Mouse (Mus musculus): ENCODE results near the gene Rplp0. TPM values are rescaled to one million over a fixed set of nuclear protein-coding genes. Genes with fewer than 3 reads are reported as not detected.
"Not testable (repeated sequence)": the region's sequence is repeated elsewhere in the genome, so short reads cannot be mapped to it uniquely, and the experiment has no call there.

The Rplp0 gene
- total RNA-seq, 2 experiments from 2014 or later: 533 to 598 TPM

DNA sequence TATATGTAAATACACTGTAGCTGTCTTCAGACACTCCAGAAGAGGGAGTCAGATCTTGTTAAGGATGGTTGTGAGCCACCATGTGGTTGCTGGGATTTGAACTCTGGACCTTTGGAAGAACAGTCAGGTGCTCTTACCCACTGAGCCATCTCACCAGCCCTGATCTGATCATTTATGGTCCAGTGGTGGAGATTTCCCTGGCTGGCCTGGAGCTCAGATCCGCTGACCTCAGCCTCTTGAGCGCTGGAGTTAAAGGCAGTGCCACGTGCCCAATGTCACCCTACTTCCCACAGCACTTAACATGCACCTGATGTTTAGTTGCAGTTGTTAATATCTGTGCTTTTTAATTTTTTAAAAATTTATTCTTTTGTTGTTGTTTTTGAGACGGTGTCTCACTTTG, 18.4 kb downstream of the Rplp0 start:
- intact Hi-C loops (cut with DNase I); DNase-seq: not testable (repeated sequence)

DNA sequence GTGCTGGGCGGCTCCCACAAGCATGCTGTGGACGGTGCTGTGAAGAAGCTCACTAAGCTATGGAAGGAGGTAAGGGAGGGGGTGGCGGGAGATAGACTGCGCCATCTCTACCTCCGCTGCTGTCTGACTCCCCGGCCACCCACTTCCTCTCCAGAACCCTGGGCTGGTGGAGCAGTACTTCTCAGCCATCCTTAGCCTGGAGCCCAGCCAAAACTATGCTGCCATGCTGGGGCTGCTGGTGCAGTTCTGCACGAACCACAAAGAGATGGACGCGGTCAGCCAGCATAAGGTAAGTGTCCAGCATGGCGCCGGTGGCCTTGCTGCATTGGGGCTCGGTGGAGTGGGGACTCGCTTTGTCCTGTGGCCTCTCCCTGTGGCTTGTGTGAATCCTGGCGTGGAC, 19.7 kb downstream of the Rplp0 start:
- no peak for DNase-seq
- intact Hi-C loops (cut with DNase I): no loop called here

DNA sequence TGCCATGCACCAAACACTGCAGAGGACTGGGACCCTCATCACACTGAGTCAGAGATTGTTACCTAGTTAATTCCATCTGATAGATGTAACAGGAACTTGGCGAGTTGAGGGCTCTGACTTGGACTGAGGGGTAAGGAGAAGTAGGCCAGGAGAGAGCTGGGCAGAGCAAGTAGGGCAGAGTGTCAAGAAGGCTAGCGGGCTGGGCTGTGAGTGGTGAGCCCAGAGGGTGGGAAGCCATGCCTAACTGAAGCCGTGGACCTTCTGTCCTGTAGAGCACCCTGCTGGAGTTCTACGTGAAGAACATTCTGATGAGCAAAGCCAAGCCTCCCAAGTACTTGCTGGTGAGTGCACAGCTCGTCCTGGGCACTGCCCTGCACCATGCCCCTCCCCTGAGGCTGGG, 20.1 kb downstream of the Rplp0 start:
- intact Hi-C loops (cut with DNase I): no loop called here
- no peak for DNase-seq

DNA sequence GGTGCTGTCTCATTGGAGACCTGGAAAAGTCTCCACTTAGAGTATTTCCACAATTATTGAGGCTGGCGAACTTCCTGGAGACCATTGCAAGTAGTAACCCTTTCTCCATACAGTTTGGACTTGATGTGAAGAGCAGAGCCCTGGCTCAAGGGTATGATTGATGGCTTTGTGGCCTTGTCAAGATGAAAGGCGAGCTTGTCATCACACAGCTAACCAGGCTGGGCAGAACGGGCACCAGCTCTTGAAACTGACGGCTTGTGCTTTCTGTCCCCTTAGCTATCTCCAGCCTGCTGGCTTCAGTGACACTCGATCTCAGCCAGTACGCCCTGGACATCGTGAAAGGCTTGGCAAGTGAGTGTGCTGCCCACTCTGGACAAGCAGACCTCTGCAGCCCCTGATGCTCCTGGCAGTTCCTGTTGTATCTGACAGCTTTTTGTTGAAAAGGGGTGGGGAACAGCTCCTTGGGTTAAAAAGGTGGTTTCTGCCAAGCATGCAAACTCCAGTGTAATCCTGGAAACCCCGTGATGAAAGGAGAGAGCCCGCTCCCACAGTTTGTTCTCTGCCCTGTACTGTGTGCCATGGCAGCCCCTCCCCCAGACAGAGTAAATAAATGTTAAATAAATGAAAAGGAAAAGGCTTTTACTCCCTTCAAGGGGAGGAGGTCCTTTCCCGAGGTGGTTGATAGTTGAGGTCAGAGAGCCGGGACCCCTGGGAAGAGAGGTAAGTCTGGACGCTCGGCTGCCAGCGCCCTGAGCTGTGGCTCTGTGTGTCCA, 21.1 kb downstream of the Rplp0 start:
- intact Hi-C loops (cut with DNase I): no loop called here

DNA sequence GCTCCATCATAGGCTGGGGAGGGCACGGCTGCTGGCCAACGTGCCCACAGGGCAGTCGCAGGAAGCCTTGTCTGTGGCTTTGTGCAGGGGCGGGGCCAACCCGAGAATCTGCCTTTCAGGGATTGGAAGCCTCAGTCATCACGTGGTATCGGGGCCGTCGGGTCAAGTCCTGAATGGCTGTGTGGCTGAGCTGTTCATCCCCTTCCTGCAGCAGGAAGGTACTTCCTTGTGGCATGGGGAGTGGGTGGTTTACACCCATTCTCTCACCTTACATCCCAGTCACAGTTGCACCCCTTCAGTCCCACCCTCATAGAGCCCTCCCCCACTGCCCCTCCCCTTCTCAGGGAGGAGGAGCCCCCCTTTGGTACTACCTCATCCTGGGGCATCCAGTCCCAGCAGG, 22.4 kb downstream of the Rplp0 start:
- intact Hi-C loops (cut with DNase I): no loop called here
- DNase-seq: no peak

More for the DNA sequence above, 21.1 kb downstream of the Rplp0 start:
- DNase-seq: no peak

DNA sequence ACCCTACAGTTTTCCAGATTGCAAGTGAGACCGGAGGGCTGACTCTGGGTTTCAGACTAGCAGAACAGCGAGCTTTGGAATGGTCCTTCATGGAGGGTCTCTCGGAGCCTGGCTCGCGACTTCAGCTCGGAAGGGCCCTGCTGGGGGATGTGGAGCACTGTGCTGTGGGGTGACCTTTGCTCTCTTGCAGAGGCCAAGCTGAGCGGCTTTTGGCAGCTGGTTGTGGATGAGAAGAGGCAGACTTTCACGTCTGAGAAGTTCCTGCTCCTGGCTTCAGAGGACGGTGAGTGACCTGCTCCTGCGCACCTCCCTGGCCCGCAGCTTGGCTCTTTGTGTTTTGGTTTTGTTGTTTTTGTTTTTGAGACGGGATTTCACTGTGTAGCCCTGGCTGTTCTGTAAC, 26.3 kb downstream of the Rplp0 start:
- intact Hi-C loops (cut with DNase I): no loop called here
- no peak for DNase-seq

DNA sequence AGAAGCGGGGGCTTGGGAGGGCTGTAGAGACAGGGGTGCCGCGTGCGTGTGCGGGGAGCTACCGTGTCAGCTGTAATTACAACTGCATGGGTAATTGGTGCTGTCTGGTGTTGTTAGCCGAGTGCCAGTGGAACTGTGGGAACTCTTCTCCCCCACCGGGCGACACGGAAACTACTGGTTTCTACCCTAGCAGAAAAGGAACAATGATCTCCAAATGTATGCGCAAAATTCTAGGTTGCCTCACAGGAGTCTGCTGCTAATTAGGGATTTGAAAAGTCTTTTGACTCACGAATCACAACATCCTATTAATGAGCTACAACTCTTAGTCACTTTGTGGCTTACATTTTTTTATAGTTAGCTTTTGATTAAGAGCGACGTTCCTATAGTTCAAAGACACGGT, 26.9 kb downstream of the Rplp0 start:
- intact Hi-C loops (cut with DNase I): no loop called here
- no peak for DNase-seq

DNA sequence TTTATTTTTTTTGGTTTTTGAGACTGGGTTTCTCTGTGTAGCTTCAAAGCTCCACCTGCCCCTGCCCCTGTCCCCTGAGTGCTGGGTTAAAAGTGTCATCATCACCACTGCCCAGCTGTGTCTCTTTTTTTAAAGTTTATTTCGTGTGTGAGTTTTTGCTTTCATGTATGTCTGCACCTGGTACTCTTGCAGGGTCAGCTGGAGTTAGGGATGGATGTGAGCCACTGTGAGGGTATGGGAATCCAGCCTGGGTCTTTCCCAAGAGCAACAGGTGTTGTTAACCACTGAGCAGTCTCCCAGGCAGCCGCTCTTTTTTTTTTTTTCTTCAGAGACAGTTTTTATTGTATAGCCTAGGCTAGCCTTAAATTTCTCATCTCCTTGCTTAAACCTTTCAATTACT, 27.5 kb downstream of the Rplp0 start:
- DNase-seq: no peak

DNA sequence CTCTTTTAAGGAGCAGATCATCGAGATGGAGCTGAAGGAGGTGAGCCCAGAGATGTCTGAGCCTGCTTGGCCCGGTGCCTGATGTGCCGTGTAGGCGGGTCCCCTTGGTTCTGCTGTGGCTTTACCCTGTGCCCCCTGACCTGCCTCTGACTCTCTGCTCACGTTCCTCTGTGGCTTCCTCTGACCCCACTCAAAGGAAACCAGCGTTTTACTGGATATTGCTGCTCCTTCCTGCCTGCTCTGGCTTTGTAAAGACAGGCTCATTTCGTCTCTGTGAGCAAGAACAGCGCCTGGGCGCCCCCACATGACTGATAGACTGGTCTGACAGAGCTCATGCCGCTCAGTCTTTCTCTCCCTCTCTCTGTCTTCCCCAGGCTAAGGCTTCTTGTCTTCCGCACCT, 31.8 kb downstream of the Rplp0 start:
- intact Hi-C loops (cut with DNase I): no loop called here

More for the DNA sequence above, 27.5 kb downstream of the Rplp0 start:
- intact Hi-C loops (cut with DNase I): no loop called here

DNA sequence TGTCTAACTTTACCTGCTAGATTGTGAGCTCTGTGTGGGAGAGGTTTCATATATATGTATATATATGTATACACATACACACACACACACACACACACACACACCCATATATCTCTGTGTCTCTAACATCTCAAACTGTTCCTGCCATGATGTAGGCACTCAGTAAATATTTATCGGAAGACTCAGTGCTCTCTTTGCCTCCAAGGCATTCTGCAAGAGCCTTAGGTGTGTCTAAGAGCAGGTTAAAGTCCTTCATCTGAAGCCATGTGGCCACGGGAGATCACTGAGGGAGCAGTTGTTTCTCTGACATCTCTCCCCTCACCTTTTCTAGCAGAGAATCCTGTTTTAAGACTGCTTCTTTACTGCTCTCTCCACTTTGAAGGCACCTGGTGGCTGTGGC, 32.2 kb downstream of the Rplp0 start:
- no peak for DNase-seq
- intact Hi-C loops (cut with DNase I): no loop called here

More for the DNA sequence above, 31.8 kb downstream of the Rplp0 start:
- no peak for DNase-seq

DNA sequence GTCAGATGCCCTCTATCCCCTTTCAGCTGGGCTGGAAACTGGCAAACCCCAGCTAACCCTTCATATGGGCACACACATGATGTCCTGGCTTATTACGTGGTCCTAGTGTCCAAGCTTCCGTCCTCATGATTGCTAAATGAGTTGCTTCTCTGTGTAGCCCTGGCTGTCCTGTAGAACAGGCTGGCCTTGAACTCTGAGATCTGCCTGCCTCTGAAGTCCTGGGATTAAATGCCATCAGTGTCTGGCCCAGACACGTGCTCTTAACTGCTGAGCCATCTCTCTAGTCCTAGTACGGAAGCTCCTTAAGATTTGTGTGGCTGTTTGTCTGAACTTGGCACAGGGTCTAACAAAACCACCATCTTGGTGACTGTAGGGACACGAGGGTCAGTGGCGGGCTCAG, 44.3 kb downstream of the Rplp0 start:
- DNase-seq: no peak
- intact Hi-C loops (cut with DNase I): no loop called here

DNA sequence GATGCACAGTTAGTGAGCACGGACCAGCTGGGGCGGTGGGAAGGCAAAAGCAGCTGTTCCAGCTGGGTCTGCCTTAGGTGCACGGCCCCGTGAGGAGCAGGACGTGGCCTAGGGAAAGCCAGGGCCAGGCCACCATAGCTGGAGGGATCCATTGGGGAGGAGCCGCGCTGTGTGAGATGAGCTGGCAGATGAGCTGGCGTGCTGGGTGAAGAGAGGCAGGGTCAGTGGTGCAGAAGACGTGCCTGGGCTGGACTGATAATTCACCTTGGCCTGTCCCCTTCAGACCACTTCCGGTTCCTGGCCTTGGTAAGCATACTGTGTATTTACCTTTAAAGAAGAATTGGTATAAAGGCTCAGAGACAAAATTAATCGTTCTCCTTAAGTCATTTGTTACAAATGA, 52.3 kb downstream of the Rplp0 start:
- DNase-seq: no peak
- intact Hi-C loops (cut with DNase I): no loop called here

Small RNAs within 50 kb of the gene (microRNA-seq; reads per million reads assigned to microRNA genes)
- 0 reads per million in 2 experiments for gene Mir7029

Other genes starting within 250 kb of the Rplp0 start
- 10 to 100 TPM; 10.7 to 11.0 TPM for gene Srsf9, start 232.3 kb upstream of the Rplp0 start, total RNA-seq (2021)
- gene Gatc, start 218.3 kb upstream of the Rplp0 start, total RNA-seq (2021): 10 to 100 TPM; 22.0 to 22.2 TPM
- gene Triap1, start 218.2 kb upstream of the Rplp0 start, total RNA-seq (2021): 10 to 100 TPM; 16.5 to 19.4 TPM
- 10 to 100 TPM; 49.7 to 56.1 TPM for gene Cox6a1, start 210.5 kb upstream of the Rplp0 start, total RNA-seq (2021)
- gene Msi1, start 129.9 kb upstream of the Rplp0 start, total RNA-seq (2021): under 1 TPM; 0.36 to 0.49 TPM
- not detected for gene Pla2g1b, start 93.2 kb upstream of the Rplp0 start, total RNA-seq (2021)
- gene Sirt4, start 74.7 kb upstream of the Rplp0 start, total RNA-seq (2021): 10 to 100 TPM; 11.2 to 12.2 TPM
- gene Pxn, start 52.8 kb upstream of the Rplp0 start, total RNA-seq (2021): 10 to 100 TPM; 78.1 to 80.7 TPM
- 10 to 100 TPM; 25.5 to 28.8 TPM for gene Gcn1l1, start 5.8 kb downstream of the Rplp0 start, total RNA-seq (2021)
- gene Rab35, start 72.4 kb downstream of the Rplp0 start, total RNA-seq (2021): 10 to 100 TPM; 31.8 to 32.8 TPM
- gene Bicdl1, start 172.2 kb downstream of the Rplp0 start, total RNA-seq (2021): 1 to 10 TPM; 2.6 to 3.6 TPM